Mouse (Mus musculus): ENCODE data around the gene Tlr2.
"Not testable (repeated sequence)": the region's sequence is repeated elsewhere in the genome, so short reads cannot be mapped to it uniquely, and the experiment has no call there.

Gene Tlr2

GRCm38 (mm10) chr3:83841095-83841850 lies at the start of gene Tlr2:
Gene Tlr2, minus strand, starts transcription at chr3:83841767.
- DNase-seq (ENCODE audit: inconsistent age in 2 of 2, low spot score in 1 of 2) = peak; percentile 87 to 96

- DNase-seq (ENCODE audit: inconsistent age in 2 of 2, low spot score in 1 of 2) = no peak
Measured at GRCm38 (mm10) chr3:83885163-83885562, 43.6 kb upstream of the Tlr2 start.

GRCm38 (mm10) chr3:83879261-83880050 lies 37.9 kb upstream of the Tlr2 start:
- DNase-seq (ENCODE audit: inconsistent age in 2 of 2, low spot score in 1 of 2) = peak in 1 of 2 experiments; percentile 17

- DNase-seq (ENCODE audit: inconsistent age in 2 of 2, low spot score in 1 of 2) = no peak
Measured at GRCm38 (mm10) chr3:83878801-83879200, 37.2 kb upstream of the Tlr2 start.

- no peak for DNase-seq (ENCODE audit: inconsistent age in 2 of 2, low spot score in 1 of 2)
Measured at GRCm38 (mm10) chr3:83876299-83876698, 34.7 kb upstream of the Tlr2 start.

- peak in 1 of 2 experiments; percentile 44 for DNase-seq (ENCODE audit: inconsistent age in 2 of 2, low spot score in 1 of 2)
Measured at GRCm38 (mm10) chr3:83875078-83875477, 33.5 kb upstream of the Tlr2 start.

GRCm38 (mm10) chr3:83872853-83873252 lies 31.3 kb upstream of the Tlr2 start:
- not testable (repeated sequence) for DNase-seq (ENCODE audit: inconsistent age in 2 of 2, low spot score in 1 of 2)

- not testable (repeated sequence) for DNase-seq (ENCODE audit: inconsistent age in 2 of 2, low spot score in 1 of 2)
Measured at GRCm38 (mm10) chr3:83871962-83872361, 30.4 kb upstream of the Tlr2 start.

- DNase-seq (ENCODE audit: inconsistent age in 2 of 2, low spot score in 1 of 2) = not testable (repeated sequence)
Measured at GRCm38 (mm10) chr3:83871559-83871958, 30.0 kb upstream of the Tlr2 start.

GRCm38 (mm10) chr3:83869776-83870175 lies 28.2 kb upstream of the Tlr2 start:
- DNase-seq (ENCODE audit: inconsistent age in 2 of 2, low spot score in 1 of 2) = no peak

GRCm38 (mm10) chr3:83867026-83867425 lies 25.5 kb upstream of the Tlr2 start:
- DNase-seq (ENCODE audit: inconsistent age in 2 of 2, low spot score in 1 of 2) = not testable (repeated sequence)

- DNase-seq (ENCODE audit: inconsistent age in 2 of 2, low spot score in 1 of 2) = peak; percentile 85 to 90
Measured at GRCm38 (mm10) chr3:83865216-83865615, 23.6 kb upstream of the Tlr2 start.

- DNase-seq (ENCODE audit: inconsistent age in 2 of 2, low spot score in 1 of 2) = no peak
Measured at GRCm38 (mm10) chr3:83864064-83864548, 22.5 kb upstream of the Tlr2 start.

GRCm38 (mm10) chr3:83862956-83863355 lies 21.4 kb upstream of the Tlr2 start:
- DNase-seq (ENCODE audit: inconsistent age in 2 of 2, low spot score in 1 of 2) = peak; percentile 78 to 92

- peak in 1 of 2 experiments; percentile 55 for DNase-seq (ENCODE audit: inconsistent age in 2 of 2, low spot score in 1 of 2)
Measured at GRCm38 (mm10) chr3:83859595-83859994, 18.0 kb upstream of the Tlr2 start.

- DNase-seq (ENCODE audit: inconsistent age in 2 of 2, low spot score in 1 of 2) = no peak
Measured at GRCm38 (mm10) chr3:83859071-83859470, 17.5 kb upstream of the Tlr2 start.

- no peak for DNase-seq (ENCODE audit: inconsistent age in 2 of 2, low spot score in 1 of 2)
Measured at GRCm38 (mm10) chr3:83857621-83858020, 16.1 kb upstream of the Tlr2 start.

- DNase-seq (ENCODE audit: inconsistent age in 2 of 2, low spot score in 1 of 2) = no peak
Measured at GRCm38 (mm10) chr3:83855643-83856042, 14.1 kb upstream of the Tlr2 start.

- DNase-seq (ENCODE audit: inconsistent age in 2 of 2, low spot score in 1 of 2) = no peak
Measured at GRCm38 (mm10) chr3:83849341-83849740, 7.8 kb upstream of the Tlr2 start.

GRCm38 (mm10) chr3:83844766-83845520 lies 3.4 kb upstream of the Tlr2 start:
- peak; percentile 24 to 68 for DNase-seq (ENCODE audit: inconsistent age in 2 of 2, low spot score in 1 of 2)

- peak in 1 of 2 experiments; percentile 35 for DNase-seq (ENCODE audit: inconsistent age in 2 of 2, low spot score in 1 of 2)
Measured at GRCm38 (mm10) chr3:83839477-83839876, 2.1 kb downstream of the Tlr2 start.

Measured in adrenal gland, adult (tissue).